In genomic region chr6:42372816-42373547, GRCm38 (mm10) we compare ENCODE assay signal across 8 mouse cellular contexts. TPM values are rescaled to one million over a fixed set of nuclear protein-coding genes. Genes with fewer than 3 reads are reported as not detected.
A peak's percentile ranks its signal among the peaks of the same experiment; 100 is the strongest.
DNase-seq lines count a peak whose midpoint lies in the region; ATAC-seq and TF ChIP-seq lines count a peak whose summit lies in the region.

Epha1 (minus strand) TSS chr6:42373268.

- ATAC-seq in forebrain, embryonic 11.5 days (replicated peaks; ENCODE audit: low FRiP score): peak; percentile 73
- peak; percentile 63 for ATAC-seq in hindbrain, postnatal 0 days
- peak; percentile 77 for ATAC-seq in liver, embryonic 11.5 days (replicated peaks; ENCODE audit: low FRiP score)
- peak; percentile 69 for ATAC-seq in midbrain, postnatal 0 days (ENCODE audit: low FRiP score)

- TF ChIP-seq POLR2A in testis, adult 2 months (IDR thresholded peaks at IDR 0.05; ENCODE audit: control insufficient read depth, low read depth, low read length): no peak

- no peak for TF ChIP-seq CTCF in testis, adult 2 months (IDR thresholded peaks at IDR 0.05; ENCODE audit: control insufficient read depth, insufficient read depth, insufficient replicate concordance, low read depth, low read length)
- peak; percentile 59 for TF ChIP-seq CTCF in hindbrain, postnatal 0 days (IDR thresholded peaks at IDR 0.05; ENCODE audit: low read depth)
- TF ChIP-seq CTCF in midbrain, postnatal 0 days (IDR thresholded peaks at IDR 0.05): peak; percentile 70

- H3K4me2 ChIP-seq in forebrain, embryonic 11.5 days (ENCODE audit: low read depth, low read length, severe bottlenecking): peak within 1 kb of the TSS; percentile 92
- peak within 1 kb of the TSS; percentile 94 for H3K4me2 ChIP-seq in hindbrain, postnatal 0 days (ENCODE audit: low read depth, low read length)
- H3K4me2 ChIP-seq in liver, embryonic 11.5 days: peak within 1 kb of the TSS; percentile 95
- peak within 1 kb of the TSS; percentile 90 for H3K4me2 ChIP-seq in midbrain, postnatal 0 days (ENCODE audit: low read depth, low read length, poor library complexity, severe bottlenecking)

- no peak for DNase-seq in testis, postnatal 14 days (ENCODE audit: low spot score)
- DNase-seq in forebrain, embryonic 11.5 days (ENCODE audit: low spot score): peak; percentile 80
- DNase-seq in hindbrain, postnatal 0 days (ENCODE audit: low spot score): peak; percentile 86
- peak; percentile 55 for DNase-seq in liver, embryonic 11.5 days (ENCODE audit: low spot score)
- peak; percentile 82 for DNase-seq in midbrain, postnatal 0 days (ENCODE audit: low spot score)
- DNase-seq in thymus, postnatal 36 days: peak; percentile 67 to 71

- peaks cover 10% of the 10 kb centered on the region for H3K4me1 ChIP-seq in testis, adult 2 months (ENCODE audit: control insufficient read depth, insufficient read depth, low read length)
- peaks cover 12% of the 10 kb centered on the region for H3K4me1 ChIP-seq in brown adipose tissue, adult 24 weeks (ENCODE audit: control insufficient read depth, insufficient read depth, insufficient read length, low read length)
- H3K4me1 ChIP-seq in forebrain, embryonic 11.5 days (replicated peaks; ENCODE audit: control insufficient read depth, insufficient read depth, low read length): no peaks in the 10 kb centered on the region; the same call in 1 of the 2 replicates
- peaks cover 10% of the 10 kb centered on the region for H3K4me1 ChIP-seq in hindbrain, postnatal 0 days (ENCODE audit: insufficient read depth, low read length)
- H3K4me1 ChIP-seq in liver, embryonic 11.5 days (replicated peaks; ENCODE audit: control insufficient read depth, insufficient read depth, low read length): no peaks in the 10 kb centered on the region
- H3K4me1 ChIP-seq in midbrain, postnatal 0 days (ENCODE audit: insufficient read depth, low read length): peaks cover 4% of the 10 kb centered on the region; the same call in 1 of the 2 replicates

- WGBS in forebrain, embryonic 11.5 days: under 1% methylated on average over 33 of the region's 36 CpGs
- under 1% methylated on average over 35 of the region's 36 CpGs for WGBS in hindbrain, postnatal 0 days
- 1% methylated on average over 29 of the region's 36 CpGs for WGBS in liver, embryonic 11.5 days
- WGBS in midbrain, postnatal 0 days: 1% methylated on average over 34 of the region's 36 CpGs

- H3K9ac ChIP-seq in forebrain, embryonic 11.5 days (ENCODE audit: low read length): peak within 1 kb of the TSS; percentile 43
- H3K9ac ChIP-seq in hindbrain, postnatal 0 days (replicated peaks; ENCODE audit: low read length): 0 out of 2 replicates have a peak within 1 kb of the TSS, but pooled peaks have one; percentile 30
- H3K9ac ChIP-seq in liver, embryonic 11.5 days (ENCODE audit: low read depth, low read length): peak within 1 kb of the TSS; percentile 51
- peak within 1 kb of the TSS; percentile 29; the same call in 1 of the 2 replicates for H3K9ac ChIP-seq in midbrain, postnatal 0 days (replicated peaks; ENCODE audit: low read length, poor library complexity, severe bottlenecking)

- no peaks in the 10 kb centered on the region for H3K9me3 ChIP-seq in forebrain, embryonic 11.5 days (ENCODE audit: control insufficient read depth, low read length)
- H3K9me3 ChIP-seq in hindbrain, postnatal 0 days (ENCODE audit: low read length): no peaks in the 10 kb centered on the region
- no peaks in the 10 kb centered on the region for H3K9me3 ChIP-seq in liver, embryonic 11.5 days (ENCODE audit: control insufficient read depth, low read length)
- no peaks in the 10 kb centered on the region for H3K9me3 ChIP-seq in midbrain, postnatal 0 days (ENCODE audit: low read length)

- H3K36me3 ChIP-seq in testis, adult 2 months (ENCODE audit: control insufficient read depth, insufficient read depth, low read length): no peaks in the 10 kb centered on the region
- no peaks in the 10 kb centered on the region for H3K36me3 ChIP-seq in forebrain, embryonic 11.5 days (ENCODE audit: control insufficient read depth, insufficient read depth, low read length)
- no peaks in the 10 kb centered on the region for H3K36me3 ChIP-seq in hindbrain, postnatal 0 days (ENCODE audit: insufficient read depth, low read length)
- no peaks in the 10 kb centered on the region for H3K36me3 ChIP-seq in liver, embryonic 11.5 days (ENCODE audit: control insufficient read depth, insufficient read depth, low read length)
- H3K36me3 ChIP-seq in midbrain, postnatal 0 days (ENCODE audit: insufficient read depth, low read length): no peaks in the 10 kb centered on the region

- H3K4me3 ChIP-seq in testis, adult 2 months (ENCODE audit: control insufficient read depth, low read depth, low read length): peak within 1 kb of the TSS; percentile 49
- peak within 1 kb of the TSS; percentile 32; the same call in 1 of the 2 replicates for H3K4me3 ChIP-seq in brown adipose tissue, adult 24 weeks (ENCODE audit: insufficient read depth, low read depth, low read length)
- H3K4me3 ChIP-seq in forebrain, embryonic 11.5 days (ENCODE audit: low read depth, low read length): peak within 1 kb of the TSS; percentile 49
- peak within 1 kb of the TSS; percentile 46 for H3K4me3 ChIP-seq in hindbrain, postnatal 0 days (ENCODE audit: low read length)
- peak within 1 kb of the TSS; percentile 56 for H3K4me3 ChIP-seq in liver, embryonic 11.5 days (ENCODE audit: low read depth, low read length)
- peak within 1 kb of the TSS; percentile 43 for H3K4me3 ChIP-seq in midbrain, postnatal 0 days (ENCODE audit: low read depth, low read length)

- H3K27ac ChIP-seq in testis, adult 2 months (ENCODE audit: control insufficient read depth, insufficient read depth, low read depth, low read length): no peak within 1 kb of the TSS
- peak within 1 kb of the TSS; percentile 12; the same call in 1 of the 2 replicates for H3K27ac ChIP-seq in brown adipose tissue, adult 24 weeks (replicated peaks; ENCODE audit: low read depth, low read length)
- H3K27ac ChIP-seq in forebrain, embryonic 11.5 days (ENCODE audit: low read depth, low read length): no peak within 1 kb of the TSS
- no peak within 1 kb of the TSS for H3K27ac ChIP-seq in hindbrain, postnatal 0 days
- H3K27ac ChIP-seq in liver, embryonic 11.5 days (ENCODE audit: low read depth, low read length): peak within 1 kb of the TSS; percentile 46; the same call in 1 of the 2 replicates
- H3K27ac ChIP-seq in midbrain, postnatal 0 days (ENCODE audit: low read depth, low read length): no peak within 1 kb of the TSS

- no peaks in the 10 kb centered on the region for H3K27me3 ChIP-seq in testis, adult 2 months (ENCODE audit: control insufficient read depth, insufficient read depth, low read length)
- H3K27me3 ChIP-seq in forebrain, embryonic 11.5 days (ENCODE audit: control insufficient read depth, insufficient read depth, low read length): peaks cover 11% of the 10 kb centered on the region; the same call in 1 of the 2 replicates
- H3K27me3 ChIP-seq in hindbrain, postnatal 0 days (ENCODE audit: insufficient read depth, low read length): 0 out of 2 replicates have a peak, but pooled peaks cover 5% of the 10 kb centered on the region
- no peaks in the 10 kb centered on the region for H3K27me3 ChIP-seq in liver, embryonic 11.5 days (replicated peaks; ENCODE audit: control insufficient read depth, insufficient read depth, low read length)
- H3K27me3 ChIP-seq in midbrain, postnatal 0 days (ENCODE audit: insufficient read depth, low read length): 0 out of 2 replicates have a peak, but pooled peaks cover 4% of the 10 kb centered on the region

RNA-seq across cellular contexts. Expression of gene Epha1, which starts in this region (rescaled TPM):
- 0.30 and 0.76 TPM in 2 replicates for polyA plus RNA-seq in testis, adult 2 months (2012; rRNA removed)
- polyA plus RNA-seq in brown adipose tissue, adult 24 weeks (2012; ENCODE audit: insufficient read depth, insufficient read length, missing spikeins): not detected in 2 replicates
- polyA plus RNA-seq in forebrain, embryonic 11.5 days (2014; fragmentation: Nextera tagmentation; extraction: Ambion mirVana): 0.24 and 0.27 TPM in 2 replicates
- 0.37 and 0.40 TPM in 2 replicates for total RNA-seq in hindbrain, postnatal 0 days (2014; rRNA removed)
- 0.64 and 0.66 TPM in 2 replicates for polyA plus RNA-seq in hindbrain, postnatal 0 days (2015; fragmentation: Nextera tagmentation; extraction: Ambion mirVana)
- 1.1 and 1.4 TPM in 2 replicates for polyA plus RNA-seq in liver, embryonic 11.5 days (2014; fragmentation: Nextera tagmentation; extraction: Ambion mirVana)
- 0.71 and 1.1 TPM in 2 replicates for total RNA-seq in midbrain, postnatal 0 days (2014; rRNA removed)
- 0.58 and 0.74 TPM in 2 replicates for polyA plus RNA-seq in midbrain, postnatal 0 days (2015; fragmentation: Nextera tagmentation; extraction: Ambion mirVana)

Comparison
In these comparisons a context has a peak if more than half of its experiments do, and no peak if none do; other contexts are left out.
1. Peak in DNase-seq, ATAC-seq, H3K4me3 ChIP-seq, H3K9ac ChIP-seq and H3K4me2 ChIP-seq in forebrain, embryonic 11.5 days; RNA of the gene not detected or under 1 TPM.
2. Peak in DNase-seq, ATAC-seq, H3K4me3 ChIP-seq, H3K9ac ChIP-seq and H3K4me2 ChIP-seq in hindbrain, postnatal 0 days; RNA of the gene not detected or under 1 TPM.
3. H3K27ac ChIP-seq: peak in brown adipose tissue, adult 24 weeks (single experiment) and liver, embryonic 11.5 days (single experiment); none in testis, adult 2 months (single experiment), forebrain, embryonic 11.5 days (single experiment), hindbrain, postnatal 0 days (single experiment) and midbrain, postnatal 0 days (single experiment).
4. Peak in every context shown above with its lines, with median percentiles within 50 percentile points of each other: H3K4me3 ChIP-seq, ATAC-seq, H3K4me2 ChIP-seq and H3K9ac ChIP-seq.